Mouse (Mus musculus) lung, adult 2 months (tissue): Measurements from ENCODE around the gene Tjp1.

ENCODE experiments used
- CTCF ChIP-seq: fragments of 200-500 bp; IDR thresholded peaks from 2 replicates; pipeline ENCODE4 v1.5.1; 2011; ENCODE audit warnings: mild to moderate bottlenecking, low read length, control low read depth; ENCODE audit not compliant: insufficient read depth
- POLR2A ChIP-seq: fragments of 200-500 bp; IDR thresholded peaks from 2 replicates; pipeline ENCODE4 v1.6.1; 2011; ENCODE audit warnings: low read depth, mild to moderate bottlenecking, control low read depth, low read length, borderline replicate concordance; ENCODE audit errors: extremely low read depth

DNA sequence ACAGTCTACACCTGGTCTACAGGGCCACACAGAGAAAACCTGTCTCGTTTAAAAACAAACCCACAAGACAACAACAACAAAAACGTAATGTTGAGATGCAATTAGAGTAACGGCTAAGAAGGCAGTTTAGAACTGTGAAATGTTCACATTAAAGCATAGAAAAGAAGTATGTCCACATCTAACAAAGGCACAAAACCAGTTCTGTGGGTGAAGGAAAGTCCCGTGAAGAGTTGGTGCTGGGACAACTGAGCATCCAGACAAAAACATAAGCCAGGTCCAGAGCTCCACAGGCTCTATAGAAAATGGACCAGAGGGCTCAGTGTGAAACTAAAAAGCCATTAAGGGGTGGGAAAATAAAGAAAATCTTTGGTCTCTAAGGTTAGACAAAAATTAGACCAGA is 131.7 kb downstream of the Tjp1 start:
- no peak for TF ChIP-seq CTCF
- no peak for TF ChIP-seq POLR2A
